Mouse (Mus musculus): ENCODE data around the gene Errfi1. TPM values are rescaled to one million over a fixed set of nuclear protein-coding genes. Genes with fewer than 3 reads are reported as not detected.

The Errfi1 gene
- polyA plus RNA-seq (2011; ENCODE audit: insufficient read length, low read depth, missing spikeins) = 83.1 and 105 TPM in 2 replicates

GRCm38 (mm10) chr4:150853680-150854461 lies at the start of gene Errfi1:
Gene Errfi1 (plus strand): TSS chr4:150853919.
- H3K4me1 ChIP-seq (ENCODE audit: control insufficient read depth, insufficient read depth, low read length) = peaks cover 5% of the 10 kb centered on the region
- no peak within 1 kb of the TSS for H3K27ac ChIP-seq (ENCODE audit: insufficient read depth, low read length)
- no peak for TF ChIP-seq CTCF (IDR thresholded peaks at IDR 0.05; ENCODE audit: borderline replicate concordance, insufficient read depth, low read length)
- no peak for TF ChIP-seq POLR2A (IDR thresholded peaks at IDR 0.05; ENCODE audit: low read depth, low read length)
- no peak within 1 kb of the TSS; the same call in 1 of the 2 replicates for H3K4me3 ChIP-seq (ENCODE audit: insufficient read depth, low read length)

GRCm38 (mm10) chr4:150804204-150804603 lies 49.5 kb upstream of the Errfi1 start:
- peaks cover 26% of the 10 kb centered on the region for H3K4me1 ChIP-seq (ENCODE audit: control insufficient read depth, insufficient read depth, low read length)
- no peak for TF ChIP-seq CTCF (IDR thresholded peaks at IDR 0.05; ENCODE audit: borderline replicate concordance, insufficient read depth, low read length)
- no peak for TF ChIP-seq POLR2A (IDR thresholded peaks at IDR 0.05; ENCODE audit: low read depth, low read length)
- H3K4me3 ChIP-seq (ENCODE audit: insufficient read depth, low read length) = no peak overlapping the region
- no peak overlapping the region for H3K27ac ChIP-seq (ENCODE audit: insufficient read depth, low read length)

GRCm38 (mm10) chr4:150807727-150808470 lies 45.8 kb upstream of the Errfi1 start:
- no peak overlapping the region for H3K27ac ChIP-seq (ENCODE audit: insufficient read depth, low read length)
- H3K4me1 ChIP-seq (ENCODE audit: control insufficient read depth, insufficient read depth, low read length) = peaks cover 28% of the 10 kb centered on the region
- H3K4me3 ChIP-seq (ENCODE audit: insufficient read depth, low read length) = no peak overlapping the region
- TF ChIP-seq POLR2A (IDR thresholded peaks at IDR 0.05; ENCODE audit: low read depth, low read length) = no peak
- TF ChIP-seq CTCF (IDR thresholded peaks at IDR 0.05; ENCODE audit: borderline replicate concordance, insufficient read depth, low read length) = no peak

- peak overlapping the region; percentile 77; the same call in 1 of the 2 replicates for H3K27ac ChIP-seq (ENCODE audit: insufficient read depth, low read length)
Measured at GRCm38 (mm10) chr4:150808471-150808847, 45.3 kb upstream of the Errfi1 start.

GRCm38 (mm10) chr4:150809323-150809722 lies 44.4 kb upstream of the Errfi1 start:
- H3K27ac ChIP-seq (ENCODE audit: insufficient read depth, low read length) = peak overlapping the region; percentile 77
- TF ChIP-seq CTCF (IDR thresholded peaks at IDR 0.05; ENCODE audit: borderline replicate concordance, insufficient read depth, low read length) (no peak), POLR2A (IDR thresholded peaks at IDR 0.05; ENCODE audit: low read depth, low read length) (no peak)
- peaks cover 22% of the 10 kb centered on the region for H3K4me1 ChIP-seq (ENCODE audit: control insufficient read depth, insufficient read depth, low read length)
- H3K4me3 ChIP-seq (ENCODE audit: insufficient read depth, low read length) = no peak overlapping the region

More at GRCm38 (mm10) chr4:150808471-150808847, 45.3 kb upstream of the Errfi1 start:
- no peak overlapping the region for H3K4me3 ChIP-seq (ENCODE audit: insufficient read depth, low read length)
- TF ChIP-seq CTCF (IDR thresholded peaks at IDR 0.05; ENCODE audit: borderline replicate concordance, insufficient read depth, low read length) (no peak), POLR2A (IDR thresholded peaks at IDR 0.05; ENCODE audit: low read depth, low read length) (no peak)
- H3K4me1 ChIP-seq (ENCODE audit: control insufficient read depth, insufficient read depth, low read length) = peaks cover 28% of the 10 kb centered on the region

GRCm38 (mm10) chr4:150815144-150815543 lies 38.6 kb upstream of the Errfi1 start:
- TF ChIP-seq CTCF (IDR thresholded peaks at IDR 0.05; ENCODE audit: borderline replicate concordance, insufficient read depth, low read length) (no peak), POLR2A (IDR thresholded peaks at IDR 0.05; ENCODE audit: low read depth, low read length) (no peak)
- Histone ChIP-seq H3K4me1 (ENCODE audit: control insufficient read depth, insufficient read depth, low read length) (peaks cover 7% of the 10 kb centered on the region; the same call in 1 of the 2 replicates), H3K4me3 (ENCODE audit: insufficient read depth, low read length) (no peak overlapping the region), H3K27ac (ENCODE audit: insufficient read depth, low read length) (no peak overlapping the region)

- Histone ChIP-seq H3K4me1 (ENCODE audit: control insufficient read depth, insufficient read depth, low read length) (peaks cover 7% of the 10 kb centered on the region; the same call in 1 of the 2 replicates), H3K27ac (ENCODE audit: insufficient read depth, low read length) (no peak overlapping the region), H3K4me3 (ENCODE audit: insufficient read depth, low read length) (no peak overlapping the region)
- TF ChIP-seq POLR2A (IDR thresholded peaks at IDR 0.05; ENCODE audit: low read depth, low read length) = no peak
- no peak for TF ChIP-seq CTCF (IDR thresholded peaks at IDR 0.05; ENCODE audit: borderline replicate concordance, insufficient read depth, low read length)
Measured at GRCm38 (mm10) chr4:150816414-150816951, 37.2 kb upstream of the Errfi1 start.

GRCm38 (mm10) chr4:150819126-150819910 lies 34.4 kb upstream of the Errfi1 start:
- no peak overlapping the region for H3K4me3 ChIP-seq (ENCODE audit: insufficient read depth, low read length)
- H3K27ac ChIP-seq (ENCODE audit: insufficient read depth, low read length) = no peak overlapping the region
- TF ChIP-seq POLR2A (IDR thresholded peaks at IDR 0.05; ENCODE audit: low read depth, low read length) (no peak), CTCF (IDR thresholded peaks at IDR 0.05; ENCODE audit: borderline replicate concordance, insufficient read depth, low read length) (no peak)
- H3K4me1 ChIP-seq (ENCODE audit: control insufficient read depth, insufficient read depth, low read length) = peaks cover 7% of the 10 kb centered on the region; the same call in 1 of the 2 replicates

- no peak overlapping the region for H3K27ac ChIP-seq (ENCODE audit: insufficient read depth, low read length)
Measured at GRCm38 (mm10) chr4:150821381-150821780, 32.3 kb upstream of the Errfi1 start.

More at GRCm38 (mm10) chr4:150821381-150821780, 32.3 kb upstream of the Errfi1 start:
- Histone ChIP-seq H3K4me1 (ENCODE audit: control insufficient read depth, insufficient read depth, low read length) (peaks cover 3% of the 10 kb centered on the region; the same call in 1 of the 2 replicates), H3K4me3 (ENCODE audit: insufficient read depth, low read length) (no peak overlapping the region)
- TF ChIP-seq POLR2A (IDR thresholded peaks at IDR 0.05; ENCODE audit: low read depth, low read length) (no peak), CTCF (IDR thresholded peaks at IDR 0.05; ENCODE audit: borderline replicate concordance, insufficient read depth, low read length) (no peak)
